In the genomic region with DNA sequence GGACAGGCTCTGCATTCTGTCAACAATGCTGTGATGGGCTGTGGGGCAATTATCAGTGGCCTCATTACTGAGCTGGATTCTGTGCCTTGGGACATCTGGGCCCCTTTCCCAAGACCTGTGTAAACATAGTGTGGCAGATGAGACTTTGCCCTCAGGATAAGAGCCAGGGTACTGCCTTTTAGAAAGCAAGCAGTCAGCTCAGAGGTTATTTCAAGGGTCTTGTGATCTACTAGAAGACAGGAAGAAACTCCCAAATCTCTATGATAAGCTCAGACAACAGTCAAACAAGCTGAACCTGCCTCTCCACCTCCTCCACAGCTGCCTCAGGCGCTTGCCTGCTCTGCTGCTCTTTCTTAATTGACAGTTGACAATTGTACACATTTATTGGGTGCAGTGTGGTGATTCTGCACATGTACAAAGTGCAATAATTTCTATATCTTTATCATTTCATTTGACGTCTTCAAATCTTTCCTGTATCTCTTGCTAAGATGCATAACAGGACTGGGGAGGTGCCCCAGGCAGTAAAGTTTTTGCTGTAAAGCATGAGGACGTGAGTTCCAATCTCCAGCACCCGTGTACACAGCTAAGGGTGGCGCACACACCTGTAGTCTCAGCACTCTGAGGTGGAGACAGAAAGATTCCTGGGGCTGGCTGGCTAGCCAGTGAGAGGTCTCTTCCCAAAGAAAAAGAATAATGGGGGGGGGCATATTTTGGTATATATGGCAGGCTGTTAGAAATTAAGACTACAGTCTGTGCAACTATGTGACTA, we compare ENCODE assay signal across 13 mouse cellular contexts. TPM values are rescaled to one million over a fixed set of nuclear protein-coding genes. Genes with fewer than 3 reads are reported as not detected.
DNase-seq lines count a peak whose midpoint lies in the region; ATAC-seq lines count a peak whose summit lies in the region.
"Had no signal": no experiment of that assay in that cellular context is flagged by ENCODE, and none has a peak within 500 bp of the region (broad histone marks: within the 10 kb centered on the region; RNA-seq: fewer than 3 reads in every experiment).

No protein-coding gene starts in this region.

- H3K4me2 ChIP-seq in heart, embryonic 11.5 days, result no peak overlapping the region
- no peak overlapping the region for H3K4me2 ChIP-seq in midbrain, embryonic 16.5 days (ENCODE audit: low read length)
- H3K4me2 ChIP-seq in forebrain, embryonic 14.5 days (ENCODE audit: low read length), result no peak overlapping the region
- H3K4me2 ChIP-seq: limb, embryonic 15.5 days had no signal

- WGBS in heart, embryonic 11.5 days (ENCODE audit: insufficient replicate concordance), result 51% methylated on average over 5 of the region's 5 CpGs
- 87% methylated on average over 5 of the region's 5 CpGs for WGBS in midbrain, embryonic 10.5 days
- 84% methylated on average over 5 of the region's 5 CpGs for WGBS in midbrain, embryonic 16.5 days
- WGBS in forebrain, embryonic 14.5 days, result 80% methylated on average over 5 of the region's 5 CpGs

- peak; percentile 61; the same call in 1 of the 2 replicates for ATAC-seq in heart, embryonic 11.5 days (replicated peaks; ENCODE audit: insufficient number of reproducible peaks, low FRiP score, low TSS enrichment)
- no peak for ATAC-seq in midbrain, embryonic 16.5 days
- ATAC-seq in forebrain, embryonic 14.5 days, result no peak

- H3K4me1 ChIP-seq in heart, embryonic 11.5 days (ENCODE audit: control insufficient read depth, insufficient read depth, low read length), result peaks cover 3% of the 10 kb centered on the region; the same call in 1 of the 2 replicates
- H3K4me1 ChIP-seq in midbrain, embryonic 10.5 days, result 0 out of 2 replicates have a peak, but pooled peaks cover 3% of the 10 kb centered on the region
- H3K4me1 ChIP-seq in midbrain, embryonic 16.5 days (ENCODE audit: control insufficient read depth, insufficient read depth, low read length), result no peaks in the 10 kb centered on the region
- no peaks in the 10 kb centered on the region for H3K4me1 ChIP-seq in forebrain, embryonic 14.5 days (ENCODE audit: control insufficient read depth, insufficient read depth, low read length)
- H3K4me1 ChIP-seq: limb, embryonic 15.5 days had no signal

- H3K9ac ChIP-seq in heart, embryonic 11.5 days (ENCODE audit: low read depth, low read length), result no peak overlapping the region
- H3K9ac ChIP-seq in midbrain, embryonic 16.5 days (ENCODE audit: low read depth, low read length), result no peak overlapping the region
- H3K9ac ChIP-seq in forebrain, embryonic 14.5 days (ENCODE audit: low read length), result no peak overlapping the region
- H3K9ac ChIP-seq: limb, embryonic 15.5 days had no signal

- H3K4me3 ChIP-seq in heart, embryonic 11.5 days (ENCODE audit: low read depth, low read length), result no peak overlapping the region
- H3K4me3 ChIP-seq in midbrain, embryonic 10.5 days, result no peak overlapping the region
- H3K4me3 ChIP-seq in midbrain, embryonic 16.5 days (ENCODE audit: low read depth, low read length), result no peak overlapping the region
- H3K4me3 ChIP-seq in forebrain, embryonic 14.5 days (ENCODE audit: low read depth, low read length), result no peak overlapping the region
- H3K4me3 ChIP-seq: limb, embryonic 15.5 days had no signal

- DNase-seq in heart, adult 8-10 months (ENCODE audit: low spot score), result no peak
- peak; percentile 13 for DNase-seq in midbrain, embryonic 10.5 days (ENCODE audit: low spot score)
- peak; percentile 27 for DNase-seq in kidney, postnatal 10 days
- peak; percentile 71 for DNase-seq in retina, embryonic 14.5 days (ENCODE audit: low spot score)
- DNase-seq in forebrain, embryonic 14.5 days (ENCODE audit: low spot score), result no peak
- no peak for DNase-seq in lung, postnatal 14 days
- DNase-seq: cerebellum, postnatal 25 days; gastrocnemius, postnatal 25 days; spleen, adult 18-20 months; thymus, postnatal 4 days had no signal

- H3K27ac ChIP-seq in heart, embryonic 11.5 days (ENCODE audit: low read depth, low read length), result no peak overlapping the region
- no peak overlapping the region for H3K27ac ChIP-seq in midbrain, embryonic 10.5 days (replicated peaks)
- no peak overlapping the region for H3K27ac ChIP-seq in midbrain, embryonic 16.5 days (ENCODE audit: low read length)
- H3K27ac ChIP-seq in forebrain, embryonic 14.5 days (ENCODE audit: low read depth, low read length), result no peak overlapping the region
- H3K27ac ChIP-seq: limb, embryonic 15.5 days had no signal

- H3K9me3 ChIP-seq in heart, embryonic 11.5 days (replicated peaks; ENCODE audit: control insufficient read depth, low read length), result peaks cover 2% of the 10 kb centered on the region; the same call in 1 of the 2 replicates
- peaks cover 9% of the 10 kb centered on the region; the same call in 1 of the 2 replicates for H3K9me3 ChIP-seq in midbrain, embryonic 10.5 days (replicated peaks)
- H3K9me3 ChIP-seq in midbrain, embryonic 16.5 days (replicated peaks; ENCODE audit: control insufficient read depth, low read length, poor library complexity, severe bottlenecking), result peaks cover 2% of the 10 kb centered on the region; the same call in 1 of the 2 replicates
- H3K9me3 ChIP-seq in forebrain, embryonic 14.5 days (replicated peaks; ENCODE audit: control insufficient read depth, low read length), result no peaks in the 10 kb centered on the region
- H3K9me3 ChIP-seq: limb, embryonic 15.5 days had no signal

- H3K36me3 ChIP-seq in heart, embryonic 11.5 days (ENCODE audit: control insufficient read depth, insufficient read depth, low read length), result no peaks in the 10 kb centered on the region
- no peaks in the 10 kb centered on the region for H3K36me3 ChIP-seq in midbrain, embryonic 10.5 days
- no peaks in the 10 kb centered on the region for H3K36me3 ChIP-seq in midbrain, embryonic 16.5 days (ENCODE audit: control insufficient read depth, insufficient read depth, low read length)
- no peaks in the 10 kb centered on the region for H3K36me3 ChIP-seq in forebrain, embryonic 14.5 days (ENCODE audit: control insufficient read depth, insufficient read depth, low read length)
- H3K36me3 ChIP-seq: limb, embryonic 15.5 days had no signal

- no peaks in the 10 kb centered on the region for H3K27me3 ChIP-seq in heart, embryonic 11.5 days (ENCODE audit: control insufficient read depth, insufficient read depth, low read length)
- no peaks in the 10 kb centered on the region for H3K27me3 ChIP-seq in midbrain, embryonic 10.5 days (ENCODE audit: low read depth, poor library complexity, severe bottlenecking)
- H3K27me3 ChIP-seq in midbrain, embryonic 16.5 days (ENCODE audit: control insufficient read depth, insufficient read depth, low read depth, low read length), result no peaks in the 10 kb centered on the region
- H3K27me3 ChIP-seq in forebrain, embryonic 14.5 days (replicated peaks; ENCODE audit: control insufficient read depth, insufficient read depth, low read length), result no peaks in the 10 kb centered on the region
- H3K27me3 ChIP-seq: limb, embryonic 15.5 days had no signal

RNA-seq across cellular contexts. Expression of a gene that starts 32.2 kb away (rescaled TPM):
- 82.5 and 84.3 TPM in 2 replicates for polyA plus RNA-seq in heart, embryonic 11.5 days (2014; fragmentation: Nextera tagmentation; extraction: Ambion mirVana)
- 10 to 100 TPM; 80.8 to 96.5 (median 88.2) TPM for total RNA-seq in heart, adult 8-10 months (2022)
- polyA plus RNA-seq in midbrain, embryonic 10.5 days (2016; fragmentation: Nextera tagmentation; extraction: Ambion mirVana), result 46.8 and 49.4 TPM in 2 replicates
- 36.9 and 37.0 TPM in 2 replicates for polyA plus RNA-seq in midbrain, embryonic 16.5 days (2015; fragmentation: Nextera tagmentation; extraction: Ambion mirVana)
- polyA plus RNA-seq in forebrain, embryonic 14.5 days (2014; fragmentation: Nextera tagmentation; extraction: Ambion mirVana), result 50.7 and 55.1 TPM in 2 replicates

RNA-seq across cellular contexts. Expression of a gene that starts 51.5 kb away (rescaled TPM):
- polyA plus RNA-seq in heart, embryonic 11.5 days (2014; fragmentation: Nextera tagmentation; extraction: Ambion mirVana), result 203 and 213 TPM in 2 replicates
- total RNA-seq in heart, adult 8-10 months (2022), result 10 to 100 TPM; 85.9 to 98.0 (median 89.2) TPM
- 159 and 160 TPM in 2 replicates for polyA plus RNA-seq in midbrain, embryonic 10.5 days (2016; fragmentation: Nextera tagmentation; extraction: Ambion mirVana)
- polyA plus RNA-seq in midbrain, embryonic 16.5 days (2015; fragmentation: Nextera tagmentation; extraction: Ambion mirVana), result 62.6 and 70.9 TPM in 2 replicates
- polyA plus RNA-seq in forebrain, embryonic 14.5 days (2014; fragmentation: Nextera tagmentation; extraction: Ambion mirVana), result 107 and 121 TPM in 2 replicates

Comparison
In these comparisons a context has a peak if more than half of its experiments do, and no peak if none do; other contexts are left out.
1. DNase-seq: peak in midbrain, embryonic 10.5 days (single experiment), kidney, postnatal 10 days (single experiment) and retina, embryonic 14.5 days (single experiment); none in heart, adult 8-10 months (single experiment), forebrain, embryonic 14.5 days (single experiment) and lung, postnatal 14 days (single experiment).